Mouse (Mus musculus) MEL (cell line): ENCODE data around the gene Ankrd13c. TPM values are rescaled to one million over a fixed set of nuclear protein-coding genes. Genes with fewer than 3 reads are reported as not detected.

ENCODE experiments used
- DNase-seq: peaks from one replicate; pipeline ENCODE4 v3.0.0; 2011; ENCODE audit warnings: low read depth, low spot score
- H3K27ac ChIP-seq: 2 replicates; pipeline ENCODE4 v1.5.1; 2012; ENCODE audit warnings: low read depth, mild to moderate bottlenecking, control low read depth, low read length, moderate library complexity; ENCODE audit not compliant: control insufficient read depth
- H3K27me3 ChIP-seq, 2 experiments: fragments of 150-350 bp in 1 of 2; sonication (generic) in 1 of 2; 2 replicates each; pipeline ENCODE4 v1.6.1; 2012; ENCODE audit warnings: low read length in 2 of 2, mild to moderate bottlenecking in 2 of 2, improper control_type of control experiment in 1 of 2, moderate library complexity in 1 of 2; ENCODE audit not compliant: insufficient read depth in 2 of 2, control insufficient read depth in 1 of 2
- H3K36me3 ChIP-seq, 2 experiments: 2 replicates each; pipeline ENCODE4 v1.6.1; 2012 to 2014; ENCODE audit warnings: low read length in 2 of 2, improper control_type of control experiment in 1 of 2, inconsistent platforms in 1 of 2, mild to moderate bottlenecking in 1 of 2; ENCODE audit not compliant: insufficient read depth in 2 of 2, control insufficient read depth in 1 of 2
- H3K4me1 ChIP-seq, 2 experiments: fragments of 150-350 bp in 1 of 2; sonication (generic) in 1 of 2; 2 replicates each; pipeline ENCODE4 v1.6.1; 2012; ENCODE audit warnings: low read length in 2 of 2, improper control_type of control experiment in 1 of 2, mild to moderate bottlenecking in 1 of 2; ENCODE audit not compliant: insufficient read depth in 2 of 2, control insufficient read depth in 1 of 2
- H3K4me3 ChIP-seq, 2 experiments: fragments of 150-350 bp in 1 of 2; sonication (generic) in 1 of 2; 2 replicates each; pipeline ENCODE4 v1.5.1; 2012; ENCODE audit warnings: low read depth in 2 of 2, low read length in 2 of 2, mild to moderate bottlenecking in 2 of 2, moderate library complexity in 2 of 2, control low read depth in 1 of 2, improper control_type of control experiment in 1 of 2; ENCODE audit not compliant: control insufficient read depth in 1 of 2, insufficient read depth in 1 of 2
- H3K79me2 ChIP-seq: 2 replicates; pipeline ENCODE4 v1.6.1; 2012; ENCODE audit warnings: mild to moderate bottlenecking, low read length, moderate library complexity; ENCODE audit not compliant: control insufficient read depth, poor library complexity, insufficient read depth
- H3K9ac ChIP-seq: 2 replicates; pipeline ENCODE4 v1.6.1; 2012; ENCODE audit warnings: low read depth, mild to moderate bottlenecking, control low read depth, low read length, moderate library complexity; ENCODE audit not compliant: control insufficient read depth, poor library complexity, severe bottlenecking
- H3K9me3 ChIP-seq: fragments of 150-350 bp; sonication (generic); replicated peaks from 2 replicates; pipeline ENCODE4 v1.6.1; 2012; ENCODE audit warnings: mild to moderate bottlenecking, low read length, improper control_type of control experiment, moderate library complexity; ENCODE audit not compliant: insufficient read depth
- CHD1 ChIP-seq: IDR thresholded peaks from 2 replicates; pipeline ENCODE4 v1.6.1; 2012; ENCODE audit warnings: low read depth, mild to moderate bottlenecking, inconsistent platforms, low read length, improper control_type of control experiment
- ELF1 ChIP-seq: IDR thresholded peaks from 2 replicates; pipeline ENCODE4 v1.6.1; 2014; ENCODE audit warnings: low read depth, mild to moderate bottlenecking, inconsistent platforms, low read length, improper control_type of control experiment, moderate library complexity
- EP300 ChIP-seq, 2 experiments: IDR thresholded peaks; 2 replicates each; pipeline ENCODE4 v1.6.1; 2011; ENCODE audit warnings: improper control_type of control experiment in 2 of 2, low read length in 2 of 2, low read depth in 1 of 2, mild to moderate bottlenecking in 1 of 2
- GATA1 ChIP-seq: IDR thresholded peaks from 2 replicates; pipeline ENCODE4 v1.6.1; 2011; ENCODE audit warnings: low read depth, low read length, improper control_type of control experiment
- MAFK ChIP-seq: IDR thresholded peaks from 2 replicates; pipeline ENCODE4 v1.6.1; 2011; ENCODE audit warnings: low read depth, mild to moderate bottlenecking, low read length, improper control_type of control experiment, borderline replicate concordance
- MAZ ChIP-seq: IDR thresholded peaks from 2 replicates; pipeline ENCODE4 v1.6.1; 2012; ENCODE audit warnings: low read depth, mild to moderate bottlenecking, inconsistent platforms, low read length, improper control_type of control experiment
- MEF2A ChIP-seq: IDR thresholded peaks from 2 replicates; pipeline ENCODE4 v1.6.1; 2014; ENCODE audit warnings: low read depth, mild to moderate bottlenecking, inconsistent platforms, low read length, improper control_type of control experiment; ENCODE audit not compliant: poor library complexity, insufficient replicate concordance, severe bottlenecking; ENCODE audit errors: extremely low read depth
- NELFE ChIP-seq: IDR thresholded peaks from 2 replicates; pipeline ENCODE4 v1.6.1; 2011; ENCODE audit warnings: low read depth, low read length, improper control_type of control experiment
- RCOR1 ChIP-seq: IDR thresholded peaks from 2 replicates; pipeline ENCODE4 v1.6.1; 2012; ENCODE audit warnings: low read depth, mild to moderate bottlenecking, inconsistent platforms, low read length, improper control_type of control experiment
- SIN3A ChIP-seq: IDR thresholded peaks from 2 replicates; pipeline ENCODE4 v1.6.1; 2012; ENCODE audit warnings: low read length, improper control_type of control experiment, inconsistent platforms
- TAL1 ChIP-seq: IDR thresholded peaks from 2 replicates; pipeline ENCODE4 v1.6.1; 2012; ENCODE audit warnings: mild to moderate bottlenecking, inconsistent platforms, low read length, moderate library complexity, mixed read lengths
- TBP ChIP-seq: IDR thresholded peaks from 2 replicates; pipeline ENCODE4 v1.8.0; 2011; ENCODE audit warnings: low read depth, low read length, improper control_type of control experiment
- UBTF ChIP-seq: IDR thresholded peaks from 2 replicates; pipeline ENCODE4 v1.6.1; 2012; ENCODE audit warnings: low read depth, mild to moderate bottlenecking, inconsistent platforms, low read length, improper control_type of control experiment, moderate library complexity, borderline replicate concordance; ENCODE audit not compliant: insufficient read depth
- USF2 ChIP-seq, 2 experiments: IDR thresholded peaks; 2 replicates each; pipeline ENCODE4 v1.6.1; 2011 to 2012; ENCODE audit warnings: improper control_type of control experiment in 2 of 2, low read length in 2 of 2, borderline replicate concordance in 1 of 2, inconsistent platforms in 1 of 2, low read depth in 1 of 2, mild to moderate bottlenecking in 1 of 2; ENCODE audit not compliant: insufficient read depth in 1 of 2
- ZC3H11A ChIP-seq: IDR thresholded peaks from 2 replicates; pipeline ENCODE4 v1.6.1; 2012; ENCODE audit warnings: low read depth, mild to moderate bottlenecking, inconsistent platforms, low read length, improper control_type of control experiment
- ZKSCAN1 ChIP-seq: IDR thresholded peaks from 2 replicates; pipeline ENCODE4 v1.6.1; 2012; ENCODE audit warnings: low read depth, mild to moderate bottlenecking, inconsistent platforms, low read length, improper control_type of control experiment, moderate library complexity
- polyA plus RNA-seq, 2 experiments: library from polyadenylated mRNA; stranded (reverse) in 1 of 2; unstranded in 1 of 2; fragments of >175 nt in 1 of 2; fragments of >200 nt in 1 of 2; gene quantifications; 2 replicates each; pipeline versions ENCODE4 v1.2.1 to v1.2.4; 2012; ENCODE audit warnings: low replicate concordance in 2 of 2, low read depth in 1 of 2; ENCODE audit not compliant: insufficient read length in 2 of 2, insufficient read depth in 1 of 2, missing spikeins in 1 of 2
- total RNA-seq: library from RNA; depleted of rRNA; stranded (reverse); fragments of 300-350 nt; gene quantifications from 2 replicates; pipeline ENCODE4 v1.2.3, GENCODE M21; 2012

Gene Ankrd13c
- total and polyA plus RNA-seq, 3 experiments: 16.3 to 31.8 TPM; not detected in 1

DNA sequence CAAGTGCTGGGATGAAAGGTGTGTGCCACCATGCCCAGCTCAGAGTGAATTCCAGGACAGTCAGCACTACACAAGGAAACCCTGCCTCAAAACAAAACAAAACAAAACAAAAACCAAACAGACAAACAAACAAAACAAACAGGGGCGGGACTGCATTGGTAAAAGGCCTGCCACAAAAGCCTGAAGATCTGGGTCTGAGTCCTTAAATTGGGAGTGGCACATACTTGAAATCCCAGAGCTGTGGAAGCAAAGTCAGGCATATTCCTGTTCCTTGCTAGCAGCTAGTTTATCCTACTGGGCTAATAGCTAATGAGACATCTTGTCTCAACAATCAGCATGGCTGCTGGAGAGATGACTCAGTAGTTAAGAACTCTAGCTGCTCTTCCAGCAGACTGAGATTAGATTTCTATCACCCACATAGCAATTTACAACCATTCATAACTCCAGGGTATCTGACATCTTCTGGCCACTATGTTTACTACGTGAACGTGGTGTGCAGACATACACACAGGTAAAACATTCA is 12.7 kb upstream of the Ankrd13c start:
- Histone ChIP-seq H3K27me3 (peaks cover 0 to 3% of the 10 kb centered on the region in 2 experiments; a peak in 2 of 4 replicates), H3K4me1 (peaks cover 0 to 2% of the 10 kb centered on the region in 2 experiments; a peak in 1 of 4 replicates), H3K4me3 (no peak overlapping the region), H3K36me3 (peaks cover 0 to 4% of the 10 kb centered on the region in 2 experiments; a peak in 1 of 4 replicates), H3K9me3 (no peaks in the 10 kb centered on the region), H3K9ac (no peak overlapping the region), H3K79me2 (no peaks in the 10 kb centered on the region), H3K27ac (no peak overlapping the region)
- no peak for TF ChIP-seq USF2 (IDR thresholded peaks at IDR 0.05; ENCODE audit: borderline replicate concordance in 1 of 2, insufficient read depth in 1 of 2, low read depth in 1 of 2, low read length in 2 of 2)
- no peak for TF ChIP-seq ZC3H11A
- no peak for TF ChIP-seq MAZ
- DNase-seq: no peak

DNA sequence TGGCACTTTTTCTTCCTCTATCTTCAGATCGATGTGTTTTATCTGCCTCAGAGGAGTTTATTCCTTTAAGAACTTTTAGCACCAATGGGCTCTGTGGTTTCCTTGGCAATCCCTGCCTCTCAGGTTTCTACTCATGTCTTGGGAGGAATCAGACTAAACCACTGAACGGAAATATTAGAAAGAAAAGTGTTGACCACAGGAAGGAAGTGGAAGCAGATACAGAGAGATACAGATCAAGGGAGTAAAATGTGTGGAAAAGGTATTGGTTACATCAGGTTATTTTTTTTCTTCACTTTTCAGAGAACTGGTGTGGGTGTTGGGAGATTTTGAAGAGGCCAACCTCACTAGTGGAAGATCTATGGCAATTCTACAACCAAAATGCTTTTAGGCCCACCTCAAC is 8.5 kb upstream of the Ankrd13c start:
- no peak overlapping the region for H3K27ac ChIP-seq
- TF ChIP-seq MAFK (peak; percentile 37; the same call in 1 of the 2 replicates), SIN3A (no peak), NELFE (no peak), CHD1 (no peak), TBP (no peak), TAL1 (no peak), EP300 (IDR thresholded peaks at IDR 0.05; ENCODE audit: low read depth in 1 of 2, low read length in 2 of 2) (peak; percentile 34 to 44; a peak in 2 of 4 replicates), RCOR1 (peak; percentile 82), UBTF (no peak), ZKSCAN1 (no peak), MEF2A (no peak), ELF1 (no peak), GATA1 (peak; percentile 50)
- no peak for DNase-seq
- no peak overlapping the region for H3K4me3 ChIP-seq
- peaks cover 0 to 4% of the 10 kb centered on the region in 2 experiments; a peak in 1 of 4 replicates for H3K36me3 ChIP-seq
- no peaks in the 10 kb centered on the region for H3K79me2 ChIP-seq
- H3K27me3 ChIP-seq: peaks cover 3 to 5% of the 10 kb centered on the region in 2 experiments; a peak in 2 of 4 replicates
- H3K4me1 ChIP-seq: no peaks in the 10 kb centered on the region
- H3K9ac ChIP-seq: no peak overlapping the region
- no peaks in the 10 kb centered on the region for H3K9me3 ChIP-seq
